Mouse (Mus musculus): ENCODE measurements around the gene Pnpla1. TPM values are rescaled to one million over a fixed set of nuclear protein-coding genes. Genes with fewer than 3 reads are reported as not detected.

Gene Pnpla1
- total and polyA plus RNA-seq, 3 experiments, result 0.02 TPM; not detected in 2

GRCm38 (mm10) chr17:28825359-28826041 is 32.7 kb upstream of the Pnpla1 start:
- no peaks in the 10 kb centered on the region for H3K27me3 ChIP-seq (ENCODE audit: control insufficient read depth, insufficient read depth, low read length)
- intact Hi-C loops (cut with DNase I), result no loop called here
- no peak for TF ChIP-seq EP300 (IDR thresholded peaks at IDR 0.05; ENCODE audit: insufficient read depth, low read depth, low read length)
- TF ChIP-seq POLR2A (IDR thresholded peaks at IDR 0.05; ENCODE audit: insufficient read depth, low read depth, low read length), result no peak
- TF ChIP-seq CTCF (IDR thresholded peaks at IDR 0.05), result no peak
- no peaks in the 10 kb centered on the region for H3K36me3 ChIP-seq (ENCODE audit: control insufficient read depth, insufficient read depth, low read length)
- no peak overlapping the region for H3K9ac ChIP-seq (ENCODE audit: low read depth, low read length)
- H3K4me3 ChIP-seq, result no peak overlapping the region
- H3K4me1 ChIP-seq (ENCODE audit: control insufficient read depth, insufficient read depth, low read length), result no peaks in the 10 kb centered on the region
- WGBS, result 82% methylated on average over 6 of the region's 6 CpGs
- no peaks in the 10 kb centered on the region for H3K79me2 ChIP-seq (replicated peaks; ENCODE audit: control insufficient read depth, insufficient read depth, low read length)
- DNase-seq, result no peak
- H3K27ac ChIP-seq, result no peak overlapping the region

GRCm38 (mm10) chr17:28827665-28828231 is 30.5 kb upstream of the Pnpla1 start:
- H3K36me3 ChIP-seq (ENCODE audit: control insufficient read depth, insufficient read depth, low read length), result no peaks in the 10 kb centered on the region
- no peaks in the 10 kb centered on the region for H3K4me1 ChIP-seq (ENCODE audit: control insufficient read depth, insufficient read depth, low read length)

GRCm38 (mm10) chr17:28829120-28829519 is 29.1 kb upstream of the Pnpla1 start:
- Histone ChIP-seq H3K27me3 (ENCODE audit: control insufficient read depth, insufficient read depth, low read length) (no peaks in the 10 kb centered on the region), H3K4me3 (no peak overlapping the region), H3K79me2 (replicated peaks; ENCODE audit: control insufficient read depth, insufficient read depth, low read length) (no peaks in the 10 kb centered on the region), H3K9ac (ENCODE audit: low read depth, low read length) (no peak overlapping the region), H3K27ac (no peak overlapping the region), H3K36me3 (ENCODE audit: control insufficient read depth, insufficient read depth, low read length) (no peaks in the 10 kb centered on the region), H3K4me1 (ENCODE audit: control insufficient read depth, insufficient read depth, low read length) (no peaks in the 10 kb centered on the region)
- 78% methylated on average over 14 of the region's 14 CpGs for WGBS
- no peak for TF ChIP-seq CTCF (IDR thresholded peaks at IDR 0.05)
- TF ChIP-seq EP300 (IDR thresholded peaks at IDR 0.05; ENCODE audit: insufficient read depth, low read depth, low read length), result no peak
- TF ChIP-seq POLR2A (IDR thresholded peaks at IDR 0.05; ENCODE audit: insufficient read depth, low read depth, low read length), result no peak
- intact Hi-C loops (cut with DNase I), result no loop called here
- DNase-seq, result no peak

More at GRCm38 (mm10) chr17:28827665-28828231, 30.5 kb upstream of the Pnpla1 start:
- intact Hi-C loops (cut with DNase I), result no loop called here
- H3K9ac ChIP-seq (ENCODE audit: low read depth, low read length), result no peak overlapping the region
- H3K4me3 ChIP-seq, result no peak overlapping the region
- TF ChIP-seq POLR2A (IDR thresholded peaks at IDR 0.05; ENCODE audit: insufficient read depth, low read depth, low read length), result no peak
- 90% methylated on average over 8 of the region's 8 CpGs for WGBS
- no peak overlapping the region for H3K27ac ChIP-seq
- DNase-seq, result no peak
- no peaks in the 10 kb centered on the region for H3K27me3 ChIP-seq (ENCODE audit: control insufficient read depth, insufficient read depth, low read length)
- no peaks in the 10 kb centered on the region for H3K79me2 ChIP-seq (replicated peaks; ENCODE audit: control insufficient read depth, insufficient read depth, low read length)

- Histone ChIP-seq H3K27me3 (ENCODE audit: control insufficient read depth, insufficient read depth, low read length) (no peaks in the 10 kb centered on the region), H3K79me2 (replicated peaks; ENCODE audit: control insufficient read depth, insufficient read depth, low read length) (no peaks in the 10 kb centered on the region), H3K27ac (no peak overlapping the region), H3K4me3 (no peak overlapping the region), H3K36me3 (ENCODE audit: control insufficient read depth, insufficient read depth, low read length) (no peaks in the 10 kb centered on the region), H3K9ac (ENCODE audit: low read depth, low read length) (no peak overlapping the region), H3K4me1 (ENCODE audit: control insufficient read depth, insufficient read depth, low read length) (no peaks in the 10 kb centered on the region)
- intact Hi-C loops (cut with DNase I), result no loop called here
- TF ChIP-seq POLR2A (IDR thresholded peaks at IDR 0.05; ENCODE audit: insufficient read depth, low read depth, low read length) (no peak), EP300 (IDR thresholded peaks at IDR 0.05; ENCODE audit: insufficient read depth, low read depth, low read length) (no peak), CTCF (IDR thresholded peaks at IDR 0.05) (no peak)
- 75% methylated on average over 8 of the region's 8 CpGs for WGBS
- DNase-seq, result no peak
Observed at GRCm38 (mm10) chr17:28831065-28831464, 27.1 kb upstream of the Pnpla1 start.

- intact Hi-C loops (cut with DNase I), result no loop called here
- Histone ChIP-seq H3K27ac (no peak overlapping the region), H3K9ac (ENCODE audit: low read depth, low read length) (no peak overlapping the region), H3K4me3 (no peak overlapping the region), H3K79me2 (replicated peaks; ENCODE audit: control insufficient read depth, insufficient read depth, low read length) (no peaks in the 10 kb centered on the region), H3K27me3 (ENCODE audit: control insufficient read depth, insufficient read depth, low read length) (no peaks in the 10 kb centered on the region), H3K4me1 (ENCODE audit: control insufficient read depth, insufficient read depth, low read length) (no peaks in the 10 kb centered on the region), H3K36me3 (ENCODE audit: control insufficient read depth, insufficient read depth, low read length) (no peaks in the 10 kb centered on the region)
- no peak for DNase-seq
- TF ChIP-seq EP300 (IDR thresholded peaks at IDR 0.05; ENCODE audit: insufficient read depth, low read depth, low read length) (no peak), CTCF (IDR thresholded peaks at IDR 0.05) (no peak), POLR2A (IDR thresholded peaks at IDR 0.05; ENCODE audit: insufficient read depth, low read depth, low read length) (no peak)
- 82% methylated on average over 9 of the region's 9 CpGs for WGBS
Observed at GRCm38 (mm10) chr17:28832040-28832439, 26.2 kb upstream of the Pnpla1 start.

GRCm38 (mm10) chr17:28832875-28833274 is 25.3 kb upstream of the Pnpla1 start:
- H3K9ac ChIP-seq (ENCODE audit: low read depth, low read length), result no peak overlapping the region
- H3K4me3 ChIP-seq, result no peak overlapping the region
- intact Hi-C loops (cut with DNase I), result no loop called here
- H3K79me2 ChIP-seq (replicated peaks; ENCODE audit: control insufficient read depth, insufficient read depth, low read length), result no peaks in the 10 kb centered on the region
- H3K27me3 ChIP-seq (ENCODE audit: control insufficient read depth, insufficient read depth, low read length), result no peaks in the 10 kb centered on the region
- 81% methylated on average over 3 of the region's 3 CpGs for WGBS
- H3K4me1 ChIP-seq (ENCODE audit: control insufficient read depth, insufficient read depth, low read length), result no peaks in the 10 kb centered on the region
- no peaks in the 10 kb centered on the region for H3K36me3 ChIP-seq (ENCODE audit: control insufficient read depth, insufficient read depth, low read length)
- no peak for DNase-seq
- no peak for TF ChIP-seq CTCF (IDR thresholded peaks at IDR 0.05)
- TF ChIP-seq POLR2A (IDR thresholded peaks at IDR 0.05; ENCODE audit: insufficient read depth, low read depth, low read length), result no peak
- TF ChIP-seq EP300 (IDR thresholded peaks at IDR 0.05; ENCODE audit: insufficient read depth, low read depth, low read length), result no peak
- H3K27ac ChIP-seq, result no peak overlapping the region
